Mouse (Mus musculus) right cerebral cortex, postnatal 25 days (tissue): ENCODE data around the gene Ugt1a1.

ENCODE experiments used
- DNase-seq: peaks from one replicate; pipeline ENCODE4 v3.0.0; 2022

Ugt1a1 gene

GRCm38 (mm10) chr1:88235046-88235893, 23.5 kb downstream of the Ugt1a1 start:
- no peak for DNase-seq

- no peak for DNase-seq
These were observed 24.2 kb downstream of the Ugt1a1 start for GRCm38 (mm10) chr1:88235894-88236415.

GRCm38 (mm10) chr1:88237311-88237710, 25.6 kb downstream of the Ugt1a1 start:
- no peak for DNase-seq

GRCm38 (mm10) chr1:88238771-88239170, 27.0 kb downstream of the Ugt1a1 start:
- no peak for DNase-seq

- DNase-seq = no peak
These were observed 28.3 kb downstream of the Ugt1a1 start for GRCm38 (mm10) chr1:88240072-88240471.

- DNase-seq = no peak
These were observed 28.8 kb downstream of the Ugt1a1 start for GRCm38 (mm10) chr1:88240579-88240978.

- no peak for DNase-seq
These were observed 32.1 kb downstream of the Ugt1a1 start for GRCm38 (mm10) chr1:88243861-88244260.

- DNase-seq = no peak
These were observed 34.1 kb downstream of the Ugt1a1 start for GRCm38 (mm10) chr1:88245881-88246280.

- DNase-seq = no peak
These were observed 34.6 kb downstream of the Ugt1a1 start for GRCm38 (mm10) chr1:88246386-88246785.

- DNase-seq = no peak
These were observed 35.9 kb downstream of the Ugt1a1 start for GRCm38 (mm10) chr1:88247660-88248059.

- DNase-seq = no peak
These were observed 36.9 kb downstream of the Ugt1a1 start for GRCm38 (mm10) chr1:88248658-88249057.

- DNase-seq = no peak
These were observed 37.8 kb downstream of the Ugt1a1 start for GRCm38 (mm10) chr1:88249596-88249995.

- DNase-seq = no peak
These were observed 38.3 kb downstream of the Ugt1a1 start for GRCm38 (mm10) chr1:88250023-88250422.

- no peak for DNase-seq
These were observed 41.3 kb downstream of the Ugt1a1 start for GRCm38 (mm10) chr1:88253106-88253505.

GRCm38 (mm10) chr1:88253540-88253939, 41.8 kb downstream of the Ugt1a1 start:
- no peak for DNase-seq

- DNase-seq = no peak
These were observed 43.2 kb downstream of the Ugt1a1 start for GRCm38 (mm10) chr1:88254793-88255465.

GRCm38 (mm10) chr1:88255466-88255857, 43.7 kb downstream of the Ugt1a1 start:
- DNase-seq = no peak

GRCm38 (mm10) chr1:88255989-88256754, 44.4 kb downstream of the Ugt1a1 start:
- no peak for DNase-seq

- DNase-seq = no peak
These were observed 45.3 kb downstream of the Ugt1a1 start for GRCm38 (mm10) chr1:88256886-88257663.

GRCm38 (mm10) chr1:88257681-88258080, 45.9 kb downstream of the Ugt1a1 start:
- no peak for DNase-seq

- DNase-seq = no peak
These were observed 46.6 kb downstream of the Ugt1a1 start for GRCm38 (mm10) chr1:88258361-88258760.

- DNase-seq = no peak
These were observed 47.3 kb downstream of the Ugt1a1 start for GRCm38 (mm10) chr1:88258881-88259642.
